Mouse (Mus musculus) midbrain, embryonic 14.5 days (tissue): Measurements from ENCODE around the gene Tmub1. TPM values are rescaled to one million over a fixed set of nuclear protein-coding genes. Genes with fewer than 3 reads are reported as not detected.

Source experiments
- ATAC-seq: fragments of 200-750 bp; cut with Nextera tagmentation; 2 replicates; pipeline ENCODE4 v1.8.0; 2017; ENCODE audit warnings: moderate number of reproducible peaks, moderate library complexity; ENCODE audit not compliant: low FRiP score, low TSS enrichment
- DNase-seq: peaks from one replicate; pipeline ENCODE4 v3.0.0-alpha.2; 2015
- H3K27ac ChIP-seq: fragments of 300-500 bp; sonication (generic); replicated peaks from 2 replicates; pipeline ENCODE4 v1.5.1; 2014; ENCODE audit warnings: mild to moderate bottlenecking, low read depth, low read length, moderate library complexity
- H3K27me3 ChIP-seq: fragments of 300-500 bp; sonication (generic); 2 replicates; pipeline ENCODE4 v1.6.1; 2014; ENCODE audit warnings: low read length, control low read depth, mixed read lengths; ENCODE audit not compliant: control insufficient read depth, insufficient read depth
- H3K36me3 ChIP-seq: fragments of 300-500 bp; sonication (generic); 2 replicates; pipeline ENCODE4 v1.6.1; 2014; ENCODE audit warnings: low read length, control low read depth; ENCODE audit not compliant: control insufficient read depth, insufficient read depth
- H3K4me1 ChIP-seq: fragments of 300-500 bp; sonication (generic); 2 replicates; pipeline ENCODE4 v1.6.1; 2014; ENCODE audit warnings: mild to moderate bottlenecking, antibody characterized with exemption, low read length, control low read depth; ENCODE audit not compliant: control insufficient read depth, insufficient read depth
- H3K4me2 ChIP-seq: fragments of 300-500 bp; sonication (generic); 2 replicates; pipeline ENCODE4 v1.6.1; 2014; ENCODE audit warnings: mild to moderate bottlenecking, low read length, moderate library complexity
- H3K4me3 ChIP-seq: fragments of 300-500 bp; sonication (generic); replicated peaks from 2 replicates; pipeline ENCODE4 v1.5.1; 2014; ENCODE audit warnings: low read depth, low read length
- H3K9ac ChIP-seq: fragments of 300-500 bp; sonication (generic); replicated peaks from 2 replicates; pipeline ENCODE4 v1.6.1; 2014; ENCODE audit warnings: mild to moderate bottlenecking, low read length, moderate library complexity
- H3K9me3 ChIP-seq: fragments of 300-500 bp; sonication (generic); 2 replicates; pipeline ENCODE4 v1.6.1; 2016; ENCODE audit warnings: low read length, control low read depth, mixed read lengths; ENCODE audit not compliant: control insufficient read depth
- WGBS: fragments of 180-500 bp; shearing (Covaris S2); extraction: QIAGEN DNeasy Blood & Tissue Kit; methylation state at CpG from one replicate; pipeline ENCODE4 v1.1.7; 2014; 5-methylcytosine and 5-hydroxymethylcytosine counted together
- polyA plus RNA-seq: library from polyadenylated mRNA; unstranded; fragments of >200 nt; fragmentation: Nextera tagmentation; extraction: Ambion mirVana; gene quantifications from 2 replicates; pipeline ENCODE4 v1.2.1, GENCODE M21; 2014

Tmub1 gene
- polyA plus RNA-seq, 1 experiment from 2014 or later = 51.0 TPM

DNA sequence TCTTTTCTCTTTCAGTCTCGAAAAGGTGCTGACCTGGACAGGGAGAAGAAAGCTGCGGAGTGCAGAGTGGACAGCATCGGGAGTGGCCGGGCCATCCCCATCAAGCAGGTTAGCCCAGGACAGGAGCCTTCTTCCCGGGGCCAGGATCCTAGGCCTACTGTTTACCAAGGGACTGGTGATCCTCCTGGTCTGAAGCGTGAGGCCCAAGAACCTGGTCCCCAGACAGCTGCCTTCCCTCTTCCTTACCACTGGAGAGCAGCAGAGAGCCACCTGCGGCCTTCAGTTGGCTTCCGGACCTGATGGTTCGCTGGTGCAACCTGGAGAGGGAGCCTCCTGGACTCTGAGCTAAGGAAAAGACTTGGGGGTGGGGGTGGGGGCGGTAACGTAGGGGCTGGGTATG, 35.7 kb upstream of the Tmub1 start:
- no peak overlapping the region for H3K27ac ChIP-seq
- H3K27me3 ChIP-seq = no peaks in the 10 kb centered on the region
- ATAC-seq = 0 out of 2 replicates have a peak, but pooled peaks have one; percentile 4
- WGBS = 28% methylated on average over 11 of the region's 11 CpGs
- no peaks in the 10 kb centered on the region for H3K9me3 ChIP-seq
- DNase-seq = peak; percentile 88
- peaks cover 75% of the 10 kb centered on the region for H3K36me3 ChIP-seq
- no peak overlapping the region for H3K4me2 ChIP-seq
- peaks cover 26% of the 10 kb centered on the region for H3K4me1 ChIP-seq
- no peak overlapping the region for H3K4me3 ChIP-seq
- H3K9ac ChIP-seq = no peak overlapping the region

- no peak; the same call in 1 of the 2 replicates for ATAC-seq
- H3K27me3 ChIP-seq = no peaks in the 10 kb centered on the region
- H3K9ac ChIP-seq = no peak overlapping the region; the same call in 1 of the 2 replicates
- WGBS = 31% methylated on average over 41 of the region's 41 CpGs
- H3K9me3 ChIP-seq = no peaks in the 10 kb centered on the region
- H3K27ac ChIP-seq = no peak overlapping the region; the same call in 1 of the 2 replicates
- no peak for DNase-seq
- peaks cover 26% of the 10 kb centered on the region for H3K4me1 ChIP-seq
- H3K36me3 ChIP-seq = peaks cover 75% of the 10 kb centered on the region
- H3K4me3 ChIP-seq = no peak overlapping the region
- no peak overlapping the region for H3K4me2 ChIP-seq
Observed at GRCm38 (mm10) chr5:24482247-24483079, 34.8 kb upstream of the Tmub1 start.

DNA sequence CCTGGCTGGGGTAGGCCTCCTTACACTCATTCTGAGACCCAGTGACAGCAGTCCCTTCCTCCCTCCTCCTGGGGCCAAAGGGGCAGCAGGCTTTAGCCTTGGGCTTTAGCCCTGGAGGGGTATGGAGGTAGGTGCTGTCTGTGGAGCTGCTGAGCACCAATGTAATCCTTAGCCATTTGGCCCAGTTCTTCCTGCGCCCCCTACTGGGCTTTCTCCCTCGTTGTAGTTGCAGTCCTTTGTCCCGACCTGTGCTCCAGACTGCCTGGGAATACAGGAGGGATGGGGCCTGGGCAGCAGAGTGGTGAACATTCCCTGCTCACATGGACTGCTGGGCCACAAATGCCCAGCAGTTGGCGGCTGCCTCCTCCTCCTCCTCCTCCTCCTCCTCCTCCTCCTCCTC, 34.0 kb upstream of the Tmub1 start:
- no peak overlapping the region for H3K4me3 ChIP-seq
- H3K4me1 ChIP-seq = peaks cover 26% of the 10 kb centered on the region
- H3K27ac ChIP-seq = peak overlapping the region; percentile 55
- H3K27me3 ChIP-seq = no peaks in the 10 kb centered on the region
- H3K4me2 ChIP-seq = no peak overlapping the region
- peak overlapping the region; percentile 34 for H3K9ac ChIP-seq
- peaks cover 77% of the 10 kb centered on the region for H3K36me3 ChIP-seq
- WGBS = 2% methylated on average over 4 of the region's 4 CpGs
- ATAC-seq = peak; percentile 36; the same call in 1 of the 2 replicates
- peak; percentile 90 for DNase-seq
- H3K9me3 ChIP-seq = no peaks in the 10 kb centered on the region

DNA sequence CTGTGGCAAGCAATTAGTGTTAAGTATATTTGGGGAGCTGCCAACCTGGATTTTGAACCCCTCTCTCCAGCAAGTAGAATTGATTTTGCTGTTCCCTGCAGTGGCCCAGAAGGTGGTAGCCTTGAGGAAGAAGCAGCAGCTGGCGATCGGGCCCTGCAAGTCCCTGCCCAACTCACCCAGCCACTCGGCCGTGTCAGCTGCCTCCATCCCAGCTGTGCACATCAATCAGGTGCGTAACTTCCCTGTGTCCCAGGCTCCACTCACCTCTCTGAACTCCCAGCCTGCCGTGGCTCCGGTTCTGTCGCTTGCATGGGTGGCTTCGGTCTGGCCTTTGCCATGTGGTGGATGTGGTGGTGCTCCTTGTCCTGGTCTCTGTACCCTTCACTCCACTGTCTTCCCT, 30.3 kb upstream of the Tmub1 start:
- Histone ChIP-seq H3K4me1 (peaks cover 28% of the 10 kb centered on the region), H3K27me3 (peaks cover 19% of the 10 kb centered on the region; the same call in 1 of the 2 replicates), H3K4me2 (no peak overlapping the region), H3K9ac (no peak overlapping the region), H3K4me3 (no peak overlapping the region), H3K36me3 (peaks cover 64% of the 10 kb centered on the region), H3K9me3 (no peaks in the 10 kb centered on the region), H3K27ac (no peak overlapping the region)
- ATAC-seq (no peak), DNase-seq (no peak)
- WGBS = 88% methylated on average over 9 of the region's 9 CpGs

GRCm38 (mm10) chr5:24475476-24476241, 28.0 kb upstream of the Tmub1 start:
- 82% methylated on average over 6 of the region's 6 CpGs for WGBS
- Histone ChIP-seq H3K4me2 (peak overlapping the region; percentile 61; the same call in 1 of the 2 replicates), H3K4me3 (no peak overlapping the region; the same call in 1 of the 2 replicates), H3K4me1 (peaks cover 15% of the 10 kb centered on the region), H3K9me3 (no peaks in the 10 kb centered on the region), H3K27me3 (peaks cover 19% of the 10 kb centered on the region; the same call in 1 of the 2 replicates), H3K27ac (no peak overlapping the region), H3K9ac (no peak overlapping the region), H3K36me3 (peaks cover 46% of the 10 kb centered on the region)
- no peak for DNase-seq
- no peak for ATAC-seq

- Histone ChIP-seq H3K9ac (peak overlapping the region; percentile 43), H3K27me3 (peaks cover 19% of the 10 kb centered on the region; the same call in 1 of the 2 replicates), H3K4me2 (peak overlapping the region; percentile 61), H3K4me1 (peaks cover 15% of the 10 kb centered on the region), H3K9me3 (no peaks in the 10 kb centered on the region), H3K36me3 (peaks cover 37% of the 10 kb centered on the region), H3K27ac (no peak overlapping the region), H3K4me3 (peak overlapping the region; percentile 28)
- ATAC-seq (no peak; the same call in 1 of the 2 replicates), DNase-seq (peak; percentile 63)
- 2% methylated on average over 66 of the region's 67 CpGs for WGBS
Observed at GRCm38 (mm10) chr5:24474723-24475261, 27.1 kb upstream of the Tmub1 start.

DNA sequence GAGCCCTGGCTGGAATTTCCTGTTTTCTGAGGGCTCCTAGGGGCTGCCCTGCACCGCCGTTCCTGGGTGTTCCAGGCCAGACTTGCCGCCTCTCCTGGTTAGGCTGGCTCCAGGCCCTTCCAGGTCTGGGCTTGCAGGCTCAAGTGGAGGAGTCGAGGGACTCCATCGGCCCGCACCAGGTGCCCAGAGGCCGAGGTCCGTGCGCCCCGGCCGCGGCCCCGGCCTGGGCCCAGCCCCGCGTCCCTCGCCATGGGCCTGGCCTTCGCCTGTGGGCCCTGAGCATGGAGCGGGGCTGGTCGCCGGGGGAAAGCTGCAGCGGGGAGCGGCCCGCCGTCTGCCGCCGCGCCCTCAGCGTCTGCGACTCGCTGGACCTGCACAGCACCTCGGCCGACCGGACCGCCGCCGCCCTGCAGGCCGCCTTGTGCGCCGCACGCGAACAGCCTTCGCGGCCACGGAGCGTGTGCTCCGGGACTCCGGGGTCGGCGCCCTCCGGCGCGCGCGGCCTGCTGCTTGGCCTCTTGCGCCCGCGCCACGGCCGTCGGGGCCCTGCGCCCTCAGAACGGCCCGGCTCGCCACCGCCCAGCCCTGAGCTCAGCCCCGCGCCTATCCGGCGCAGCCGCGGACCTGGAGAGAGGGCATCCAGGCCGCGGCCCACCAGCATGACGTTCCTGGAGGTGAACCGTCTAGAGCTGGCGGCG, 26.5 kb upstream of the Tmub1 start:
- Histone ChIP-seq H3K4me2 (peak overlapping the region; percentile 61), H3K27me3 (peaks cover 19% of the 10 kb centered on the region; the same call in 1 of the 2 replicates), H3K36me3 (peaks cover 31% of the 10 kb centered on the region), H3K9ac (peak overlapping the region; percentile 43), H3K27ac (no peak overlapping the region), H3K4me1 (peaks cover 15% of the 10 kb centered on the region), H3K4me3 (peak overlapping the region; percentile 28), H3K9me3 (no peaks in the 10 kb centered on the region)
- no peak for DNase-seq
- no peak; the same call in 1 of the 2 replicates for ATAC-seq
- whole genome bisulfite sequencing = 4% methylated on average over 74 of the region's 77 CpGs
